Mouse (Mus musculus) small intestine, adult 2 months (tissue): ENCODE results near the gene Pdcd11.

Experiments used
- CTCF ChIP-seq: fragments of 200-500 bp; IDR thresholded peaks from 2 replicates; pipeline ENCODE4 v1.5.1; 2012; ENCODE audit warnings: low read depth, mild to moderate bottlenecking, control low read depth, inconsistent platforms, low read length, moderate library complexity, mixed read lengths; ENCODE audit not compliant: insufficient replicate concordance, insufficient read length; ENCODE audit errors: extremely low read depth
- POLR2A ChIP-seq: fragments of 200-500 bp; IDR thresholded peaks from 2 replicates; pipeline ENCODE4 v1.6.1; 2012; ENCODE audit warnings: low read depth, mild to moderate bottlenecking, control low read depth, inconsistent platforms, low read length, moderate library complexity

DNA sequence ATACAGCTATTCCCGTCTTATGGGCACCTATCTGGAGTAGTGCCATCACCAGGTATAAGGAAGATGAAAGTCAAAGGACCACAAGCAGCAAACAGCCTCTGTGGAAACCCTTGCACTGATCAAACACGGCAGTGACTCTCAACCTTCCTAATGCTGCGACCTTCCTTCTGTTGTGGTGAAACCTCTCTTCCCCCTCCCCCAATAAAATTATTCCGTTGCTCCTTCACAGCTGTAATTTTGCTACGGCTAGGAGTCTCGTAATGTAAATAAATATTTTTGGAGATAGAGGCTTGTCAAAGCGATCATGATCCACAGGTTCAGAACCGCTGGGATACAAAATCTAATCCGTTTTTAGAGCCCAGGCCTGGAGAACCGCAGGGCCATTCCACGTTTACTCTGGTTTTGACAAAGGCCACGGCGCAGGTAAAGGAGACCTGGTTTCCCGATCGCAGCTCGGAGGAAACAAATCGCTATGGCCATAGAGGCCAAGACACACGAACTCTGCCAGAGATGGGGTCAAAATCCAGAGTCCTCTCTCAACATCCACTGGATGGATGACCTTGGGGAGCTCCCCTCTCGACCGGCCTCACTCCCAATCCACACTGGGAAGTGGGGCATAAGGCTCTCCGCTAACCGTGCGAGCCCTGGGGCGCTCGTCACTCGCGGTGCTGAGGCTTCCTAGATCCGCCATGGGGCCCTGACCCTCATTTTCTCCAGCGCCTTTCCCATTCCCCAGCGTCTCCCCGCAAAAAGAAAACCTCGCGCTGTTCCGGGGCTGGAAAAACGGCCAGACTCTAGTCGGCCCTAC, 646 bp upstream of the Pdcd11 start:
- TF ChIP-seq POLR2A (no peak), CTCF (no peak)
